Mouse (Mus musculus): ENCODE data around the gene C9orf72.

- TF ChIP-seq POLR2A (IDR thresholded peaks at IDR 0.05; ENCODE audit: borderline replicate concordance, extremely low read depth, insufficient read depth, insufficient read length, poor library complexity, severe bottlenecking): no peak
- no peak for TF ChIP-seq CTCF (IDR thresholded peaks at IDR 0.05; ENCODE audit: borderline replicate concordance, extremely low read depth, insufficient read depth, insufficient read length)
Observed at GRCm38 (mm10) chr4:35225141-35225733, 738 bp downstream of the C9orf72 start.

Measured in brain, embryonic 14.5 days (tissue).